Mouse (Mus musculus) telencephalon, adult 2 months (tissue): Measurements from ENCODE around the gene Maz.

Experiments
- DNase-seq: peaks from one replicate; pipeline ENCODE4 v3.0.0-alpha.2; 2011; ENCODE audit warnings: low read depth, low spot score

The Maz gene

GRCm38 (mm10) chr7:127008239-127009019 is 18.4 kb downstream of the Maz start:
- peak; percentile 87 for DNase-seq

GRCm38 (mm10) chr7:127007313-127008024 is 19.4 kb downstream of the Maz start:
- DNase-seq, result no peak

- no peak for DNase-seq
Observed at GRCm38 (mm10) chr7:127004122-127004875, 22.5 kb downstream of the Maz start.

- DNase-seq, result no peak
Observed at GRCm38 (mm10) chr7:127003620-127004019, 23.2 kb downstream of the Maz start.

- DNase-seq, result no peak
Observed at GRCm38 (mm10) chr7:126999568-126999967, 27.3 kb downstream of the Maz start.

GRCm38 (mm10) chr7:126996449-126996848 is 30.4 kb downstream of the Maz start:
- DNase-seq, result no peak

GRCm38 (mm10) chr7:126988816-126989215 is 38.0 kb downstream of the Maz start:
- DNase-seq, result no peak

- DNase-seq, result no peak
Observed at GRCm38 (mm10) chr7:126986319-126986718, 40.5 kb downstream of the Maz start.

GRCm38 (mm10) chr7:126984667-126985444 is 42.0 kb downstream of the Maz start:
- DNase-seq, result peak; percentile 83

GRCm38 (mm10) chr7:126983113-126983512 is 43.7 kb downstream of the Maz start:
- DNase-seq, result no peak

- no peak for DNase-seq
Observed at GRCm38 (mm10) chr7:126982054-126982453, 44.8 kb downstream of the Maz start.

- no peak for DNase-seq
Observed at GRCm38 (mm10) chr7:126981601-126982000, 45.2 kb downstream of the Maz start.

- DNase-seq, result no peak
Observed at GRCm38 (mm10) chr7:126978841-126979240, 48.0 kb downstream of the Maz start.

- DNase-seq, result no peak
Observed at GRCm38 (mm10) chr7:126976878-126977459, 49.9 kb downstream of the Maz start.

GRCm38 (mm10) chr7:126975950-126976866 is 50.6 kb downstream of the Maz start, which contains the start of gene Cdiptos:
Cdiptos (minus strand) TSS chr7:126976098.
- DNase-seq, result peak; percentile 98

GRCm38 (mm10) chr7:126975893-126975949 is 51.1 kb downstream of the Maz start, which contains the start of gene Cdipt:
Cdipt (plus strand) TSS chr7:126975914.
- no peak for DNase-seq

- DNase-seq, result no peak
Observed at GRCm38 (mm10) chr7:126975493-126975892, 51.3 kb downstream of the Maz start.
